Mouse (Mus musculus): ENCODE results near the gene Pnpla1.

DNA sequence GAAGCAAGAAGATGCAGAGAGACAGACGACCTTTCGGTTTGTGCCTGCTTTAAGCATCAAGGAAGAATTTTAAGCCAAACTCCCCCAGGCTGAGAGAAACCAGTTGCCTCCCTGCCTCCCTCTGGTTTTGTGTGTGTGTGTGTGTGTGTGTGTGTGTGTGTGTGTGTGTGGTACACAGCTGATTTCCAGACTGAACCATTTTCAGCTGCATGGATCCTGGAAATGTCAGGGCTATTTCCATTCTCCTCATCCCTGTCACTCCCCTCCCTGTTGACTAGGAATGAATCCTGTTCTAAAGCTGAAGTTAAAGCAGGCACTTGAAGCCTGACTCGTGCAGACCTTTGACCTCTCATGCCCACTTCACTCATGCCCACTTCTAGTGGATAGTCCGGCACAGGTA lies 16.0 kb downstream of the Pnpla1 start:
- TF ChIP-seq CTCF (IDR thresholded peaks at IDR 0.05; ENCODE audit: extremely low read depth, insufficient read depth, low read length) (no peak), POLR2A (IDR thresholded peaks at IDR 0.05; ENCODE audit: extremely low read depth, insufficient read depth, low read length) (no peak)

Measured in cortical plate, adult 2 months (tissue).